9 mouse cellular contexts compared by ENCODE assay signal in genomic region chr12:88419912-88420621, GRCm38 (mm10). TPM values are rescaled to one million over a fixed set of nuclear protein-coding genes. Genes with fewer than 3 reads are reported as not detected.
DNase-seq lines count a peak whose midpoint lies in the region; ATAC-seq lines count a peak whose summit lies in the region.
"Had no signal": no experiment of that assay in that cellular context is flagged by ENCODE, and none has a peak within 500 bp of the region (broad histone marks: within the 10 kb centered on the region; RNA-seq: fewer than 3 reads in every experiment).

No protein-coding gene starts in this region.

- no peaks in the 10 kb centered on the region; the same call in 1 of the 2 replicates for H3K4me1 ChIP-seq in hindbrain, embryonic 12.5 days
- H3K4me1 ChIP-seq in hindbrain, embryonic 10.5 days (replicated peaks): no peaks in the 10 kb centered on the region
- H3K4me1 ChIP-seq in kidney, embryonic 15.5 days: 0 out of 2 replicates have a peak, but pooled peaks cover 6% of the 10 kb centered on the region
- H3K4me1 ChIP-seq: midbrain, embryonic 12.5 days had no signal

- ATAC-seq in hindbrain, embryonic 12.5 days (ENCODE audit: low FRiP score): 0 out of 2 replicates have a peak, but pooled peaks have one; percentile 20
- ATAC-seq in kidney, embryonic 15.5 days (replicated peaks; ENCODE audit: low FRiP score): peak; percentile 56; the same call in 1 of the 2 replicates

- no peaks in the 10 kb centered on the region for H3K9me3 ChIP-seq in hindbrain, embryonic 12.5 days (replicated peaks)
- no peaks in the 10 kb centered on the region for H3K9me3 ChIP-seq in hindbrain, embryonic 10.5 days
- no peaks in the 10 kb centered on the region for H3K9me3 ChIP-seq in kidney, embryonic 15.5 days (replicated peaks)
- H3K9me3 ChIP-seq: midbrain, embryonic 12.5 days had no signal

- H3K4me3 ChIP-seq in hindbrain, embryonic 12.5 days: no peak overlapping the region
- H3K4me3 ChIP-seq in hindbrain, embryonic 10.5 days: no peak overlapping the region
- no peak overlapping the region for H3K4me3 ChIP-seq in kidney, embryonic 15.5 days (replicated peaks)
- H3K4me3 ChIP-seq: midbrain, embryonic 12.5 days had no signal

- H3K27me3 ChIP-seq in hindbrain, embryonic 12.5 days: no peaks in the 10 kb centered on the region
- no peaks in the 10 kb centered on the region for H3K27me3 ChIP-seq in hindbrain, embryonic 10.5 days (ENCODE audit: insufficient read depth, poor library complexity, severe bottlenecking)
- H3K27me3 ChIP-seq in kidney, embryonic 15.5 days: no peaks in the 10 kb centered on the region
- H3K27me3 ChIP-seq: midbrain, embryonic 12.5 days had no signal

- H3K27ac ChIP-seq in hindbrain, embryonic 12.5 days: no peak overlapping the region
- H3K27ac ChIP-seq in hindbrain, embryonic 10.5 days: no peak overlapping the region
- no peak overlapping the region for H3K27ac ChIP-seq in kidney, embryonic 15.5 days
- H3K27ac ChIP-seq: midbrain, embryonic 12.5 days had no signal

- WGBS in hindbrain, embryonic 12.5 days: 76% methylated on average over 12 of the region's 12 CpGs
- 87% methylated on average over 12 of the region's 12 CpGs for WGBS in hindbrain, embryonic 10.5 days
- WGBS in kidney, embryonic 15.5 days: 55% methylated on average over 12 of the region's 12 CpGs

- H3K4me2 ChIP-seq in hindbrain, embryonic 12.5 days (replicated peaks): no peak overlapping the region
- H3K4me2 ChIP-seq in kidney, embryonic 15.5 days: no peak overlapping the region
- H3K4me2 ChIP-seq: midbrain, embryonic 12.5 days had no signal

- no peak overlapping the region for H3K9ac ChIP-seq in hindbrain, embryonic 12.5 days
- H3K9ac ChIP-seq in kidney, embryonic 15.5 days: no peak overlapping the region
- H3K9ac ChIP-seq: midbrain, embryonic 12.5 days had no signal

- H3K36me3 ChIP-seq in hindbrain, embryonic 12.5 days: no peaks in the 10 kb centered on the region
- no peaks in the 10 kb centered on the region for H3K36me3 ChIP-seq in hindbrain, embryonic 10.5 days
- H3K36me3 ChIP-seq in kidney, embryonic 15.5 days: no peaks in the 10 kb centered on the region
- H3K36me3 ChIP-seq: midbrain, embryonic 12.5 days had no signal

- DNase-seq in hindbrain, embryonic 10.5 days (ENCODE audit: low spot score): no peak
- DNase-seq in adrenal gland, postnatal 25 days: peak; percentile 8
- peak; percentile 63 to 64 for DNase-seq in cerebellum, postnatal 14 days
- DNase-seq in testis, postnatal 14 days (ENCODE audit: low spot score): peak; percentile 11
- no peak for DNase-seq in thymus, postnatal 25 days
- no peak for DNase-seq in retina, embryonic 14.5 days (ENCODE audit: low spot score)

RNA-seq across cellular contexts. Expression of gene Adck1, which starts 59.7 kb away (rescaled TPM):
- 20.5 and 22.5 TPM in 2 replicates for polyA plus RNA-seq in hindbrain, embryonic 12.5 days (2016; fragmentation: Nextera tagmentation; extraction: Ambion mirVana)
- 19.1 and 20.4 TPM in 2 replicates for polyA plus RNA-seq in hindbrain, embryonic 10.5 days (2016; fragmentation: Nextera tagmentation; extraction: Ambion mirVana)
- 20.7 and 27.5 TPM in 2 replicates for total RNA-seq in adrenal gland, postnatal 25 days (2021)
- polyA plus RNA-seq in kidney, embryonic 15.5 days (2015; fragmentation: Nextera tagmentation; extraction: Ambion mirVana): 21.6 and 21.8 TPM in 2 replicates

Comparison
In these comparisons a context has a peak if more than half of its experiments do, and no peak if none do; other contexts are left out.
1. DNase-seq: peak in adrenal gland, postnatal 25 days (single experiment), cerebellum, postnatal 14 days (2 of 2) and testis, postnatal 14 days (single experiment); none in hindbrain, embryonic 10.5 days (single experiment), thymus, postnatal 25 days (single experiment) and retina, embryonic 14.5 days (single experiment).